Mouse (Mus musculus): ENCODE measurements at regions not wholly inside any gene's neighbourhood (a gene's known extent, or its start where the extent isn't known, plus 50 kb on each side); places are given as distances from the start of the nearest gene placed in this dataset.

DNA sequence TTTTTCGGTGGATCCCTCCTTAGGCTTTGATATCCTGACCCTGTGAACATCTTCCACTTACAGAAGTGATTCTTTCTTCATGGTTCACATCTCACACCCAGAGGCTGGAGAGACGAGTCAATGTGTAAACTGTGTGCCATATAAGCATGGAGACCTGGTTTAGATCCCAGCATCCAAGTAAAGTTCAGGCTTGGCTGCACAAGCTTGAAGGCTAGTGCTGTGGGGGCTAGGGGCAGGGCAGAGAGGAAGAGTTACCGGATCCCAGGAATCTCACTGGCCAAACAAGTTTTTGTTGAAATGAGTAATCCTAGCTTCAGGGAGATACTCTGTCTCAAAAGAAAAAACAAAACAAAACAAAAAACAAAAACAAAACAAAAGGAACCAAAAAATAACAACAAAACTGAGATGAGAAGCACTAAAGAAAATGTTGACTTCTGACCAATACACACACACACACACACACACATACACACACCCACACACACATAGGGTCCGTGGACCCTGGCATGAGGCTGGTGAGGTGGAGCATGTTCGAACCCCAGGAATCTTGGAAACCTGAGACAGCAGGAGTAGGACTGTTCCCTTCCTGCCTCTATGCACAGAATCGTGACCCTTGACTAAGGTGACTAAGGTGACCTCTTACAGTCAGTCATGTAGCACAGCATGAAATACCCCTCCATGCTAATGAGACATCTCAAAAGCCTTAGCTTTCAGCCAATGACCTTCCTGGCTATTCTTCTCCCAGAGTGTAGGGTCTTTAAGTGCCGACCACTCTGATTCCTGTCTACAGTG lies 55.2 kb downstream of the Gm12728 start:
- no peak for TF ChIP-seq POLR2A (IDR thresholded peaks at IDR 0.05; ENCODE audit: borderline replicate concordance, extremely low read depth, insufficient read depth, insufficient read length, poor library complexity, severe bottlenecking)
- TF ChIP-seq CTCF (IDR thresholded peaks at IDR 0.05; ENCODE audit: borderline replicate concordance, extremely low read depth, insufficient read depth, insufficient read length), result no peak
